Mouse (Mus musculus) megakaryocyte, embryonic 14.5 days (primary cell): ENCODE measurements around the gene Myo6.

Source experiments
- FLI1 ChIP-seq: IDR thresholded peaks from 2 replicates; pipeline ENCODE4 v1.6.1; 2012; ENCODE audit warnings: low read length, inconsistent platforms, mixed read lengths
- GATA1 ChIP-seq: IDR thresholded peaks from 3 replicates; pipeline ENCODE4 v1.6.1; 2012; ENCODE audit warnings: mixed read lengths, low read length, inconsistent platforms, borderline replicate concordance

DNA sequence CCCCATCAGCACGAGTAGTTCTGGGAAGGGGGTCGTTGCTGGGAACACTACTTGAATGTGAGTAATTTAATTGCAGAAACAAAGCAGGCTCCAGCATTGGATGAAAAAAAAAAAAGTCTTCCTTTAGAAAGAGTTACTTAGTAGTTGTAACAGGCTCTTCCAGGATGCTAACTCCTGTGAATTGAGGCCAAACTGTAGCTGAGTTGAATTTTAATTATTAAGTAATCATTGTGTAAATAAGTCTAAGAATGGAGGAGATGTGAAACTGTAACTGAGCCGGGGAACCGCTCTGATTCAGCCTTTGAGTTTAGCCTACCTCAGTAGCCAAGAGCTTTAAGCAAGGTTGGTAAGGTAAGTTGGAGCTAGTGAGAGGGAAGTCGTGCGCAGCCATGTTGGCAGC is 36.0 kb downstream of the Myo6 start:
- no peak for TF ChIP-seq GATA1
- TF ChIP-seq FLI1, result no peak
